Mouse (Mus musculus) layer of hippocampus, adult 9-11 months (tissue): ENCODE results near the gene Myo19.
A peak's percentile ranks its signal among the peaks of the same experiment; 100 is the strongest.
"Not testable (repeated sequence)": the region's sequence is repeated elsewhere in the genome, so short reads cannot be mapped to it uniquely, and the experiment has no call there.

ENCODE experiments used
- DNase-seq: peaks from one replicate; pipeline ENCODE4 v3.0.0; 2022

The Myo19 gene

DNA sequence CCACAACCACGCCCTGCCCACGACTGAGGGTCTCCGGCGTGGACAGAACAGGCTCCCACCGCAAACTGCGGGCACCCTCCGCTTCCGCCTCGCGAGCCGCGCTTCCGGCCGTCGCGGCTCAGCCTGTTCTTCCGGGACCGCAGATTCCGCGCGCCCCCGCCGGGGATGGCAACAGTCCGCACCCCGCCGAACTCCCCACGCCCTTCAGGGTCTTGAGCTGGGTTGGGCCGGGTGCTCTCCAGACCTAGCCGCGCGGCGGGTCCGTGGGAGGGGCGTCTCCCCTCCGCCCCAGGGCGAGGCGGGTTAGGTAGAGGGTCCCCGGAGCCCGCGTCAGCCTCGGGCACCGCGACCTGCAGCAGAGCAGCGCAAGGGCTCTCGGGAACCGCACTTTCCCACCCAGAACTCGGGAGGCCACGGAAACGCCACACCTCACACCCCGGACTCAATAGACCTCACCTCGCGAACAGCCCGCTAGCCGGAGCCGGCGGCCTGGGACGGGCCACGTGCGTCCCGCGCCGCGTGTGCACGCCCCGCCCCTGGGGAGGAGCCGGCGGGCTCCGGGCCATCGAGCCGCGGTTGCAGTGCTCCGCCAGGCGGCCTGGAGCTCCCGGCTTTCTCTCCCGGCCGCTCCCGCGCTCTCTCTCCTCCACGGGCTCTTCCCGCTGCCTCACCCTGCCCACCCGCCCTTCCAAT, at the start of gene Myo19, which contains the start of gene Pigw:
Gene Myo19 (plus strand): TSS at position 377 of the 693 bp plus-strand sequence.
Gene Pigw (minus strand): TSS at position 514 of the 693 bp plus-strand sequence.
- peak; percentile 66 for DNase-seq

DNA sequence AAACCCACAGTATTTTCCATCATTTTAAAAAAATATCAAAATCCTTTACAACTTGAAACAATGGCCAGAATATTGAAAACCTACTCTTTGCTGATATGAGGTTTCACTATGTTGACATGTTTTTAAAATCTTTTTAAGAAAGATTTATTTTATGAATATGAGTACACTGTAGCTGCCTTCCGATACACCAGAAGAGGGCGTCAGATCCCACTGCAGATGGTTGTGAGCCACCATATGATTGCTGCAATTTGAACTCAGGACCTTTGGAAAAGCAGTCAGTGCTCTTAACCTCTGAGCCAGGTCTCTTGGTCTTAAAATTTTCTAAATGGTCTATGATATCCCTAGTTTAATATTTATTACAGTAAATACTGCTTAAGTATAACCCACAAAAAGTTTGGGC, 40.6 kb upstream of the Myo19 start:
- no peak for DNase-seq

DNA sequence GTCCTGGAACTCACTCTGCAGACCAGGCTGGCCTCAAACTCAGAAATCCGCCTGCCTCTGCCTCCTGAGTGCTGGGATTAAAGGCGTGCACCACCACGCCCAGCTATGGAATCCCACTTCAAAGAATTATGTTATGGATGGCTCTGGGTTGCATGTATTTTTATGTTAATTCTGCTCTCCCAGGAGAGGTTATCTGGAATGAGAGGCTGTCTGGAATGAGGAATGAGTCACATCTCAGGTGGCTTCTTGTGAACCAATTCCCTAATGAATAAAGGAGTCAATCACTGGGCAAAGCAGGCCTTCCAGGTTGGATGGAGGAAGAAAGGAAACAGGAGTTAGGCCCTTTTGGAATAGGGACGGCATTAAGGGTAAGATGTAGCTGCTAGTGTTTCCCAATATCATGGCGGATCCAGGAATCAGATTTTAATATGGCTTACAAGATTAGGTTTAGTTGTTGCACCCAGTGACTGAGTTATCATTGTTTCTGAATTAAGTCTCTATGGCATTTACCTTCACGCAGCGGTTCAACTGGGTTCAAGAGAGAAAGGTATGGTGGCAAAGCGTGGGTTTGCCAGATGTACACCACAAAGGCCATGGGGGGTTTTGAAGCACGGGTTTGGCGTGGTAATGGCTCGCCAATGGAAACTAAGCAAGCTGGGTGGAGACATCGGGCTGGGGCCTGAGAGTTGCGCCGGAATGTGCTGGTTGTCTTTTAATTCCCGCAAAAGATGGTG, 33.0 kb upstream of the Myo19 start:
- no peak for DNase-seq

GRCm38 (mm10) chr11:84847475-84848090, 32.4 kb upstream of the Myo19 start:
- DNase-seq = no peak

- no peak for DNase-seq
These were observed 24.7 kb upstream of the Myo19 start for GRCm38 (mm10) chr11:84855285-84855684.

GRCm38 (mm10) chr11:84865268-84865667, 14.7 kb upstream of the Myo19 start:
- no peak for DNase-seq

GRCm38 (mm10) chr11:84867586-84867985, 12.4 kb upstream of the Myo19 start:
- DNase-seq = no peak

- DNase-seq = no peak
These were observed 11.1 kb upstream of the Myo19 start for GRCm38 (mm10) chr11:84868786-84869259.

DNA sequence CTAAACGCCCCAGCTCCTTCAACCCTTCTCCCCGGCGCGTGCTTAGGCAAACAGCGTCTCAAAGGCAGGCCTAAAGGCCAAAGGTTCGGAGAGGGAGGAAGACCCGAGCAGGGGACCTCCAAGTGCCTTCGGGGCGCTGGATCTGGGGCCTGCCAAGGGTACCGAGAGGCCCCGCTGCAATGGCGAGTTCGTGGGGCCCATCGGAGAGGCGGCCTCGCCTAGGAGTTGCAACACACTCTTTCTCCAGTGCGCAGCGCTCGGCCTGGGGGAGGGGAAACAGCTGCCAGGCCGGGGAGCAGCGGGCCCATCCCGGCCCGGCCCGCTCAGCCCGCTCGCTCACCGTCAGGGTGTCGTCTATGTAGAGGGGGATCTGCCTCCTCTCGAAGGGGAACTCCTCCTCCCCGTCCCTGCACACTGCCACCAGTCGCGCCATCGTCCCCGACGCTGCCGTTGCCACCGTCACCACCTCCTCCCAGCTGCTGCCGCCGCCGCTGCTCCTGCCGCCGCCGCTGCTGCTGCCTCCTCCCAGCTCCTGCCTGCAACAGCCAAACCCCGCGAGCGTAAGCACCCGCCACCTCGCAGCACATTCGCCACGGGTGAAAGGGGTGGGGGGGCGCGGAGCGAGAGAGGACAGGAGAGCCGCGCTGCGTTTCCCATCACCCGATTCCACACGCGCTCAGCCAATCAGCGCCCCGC, 10.3 kb upstream of the Myo19 start:
- peak; percentile 96 for DNase-seq

DNA sequence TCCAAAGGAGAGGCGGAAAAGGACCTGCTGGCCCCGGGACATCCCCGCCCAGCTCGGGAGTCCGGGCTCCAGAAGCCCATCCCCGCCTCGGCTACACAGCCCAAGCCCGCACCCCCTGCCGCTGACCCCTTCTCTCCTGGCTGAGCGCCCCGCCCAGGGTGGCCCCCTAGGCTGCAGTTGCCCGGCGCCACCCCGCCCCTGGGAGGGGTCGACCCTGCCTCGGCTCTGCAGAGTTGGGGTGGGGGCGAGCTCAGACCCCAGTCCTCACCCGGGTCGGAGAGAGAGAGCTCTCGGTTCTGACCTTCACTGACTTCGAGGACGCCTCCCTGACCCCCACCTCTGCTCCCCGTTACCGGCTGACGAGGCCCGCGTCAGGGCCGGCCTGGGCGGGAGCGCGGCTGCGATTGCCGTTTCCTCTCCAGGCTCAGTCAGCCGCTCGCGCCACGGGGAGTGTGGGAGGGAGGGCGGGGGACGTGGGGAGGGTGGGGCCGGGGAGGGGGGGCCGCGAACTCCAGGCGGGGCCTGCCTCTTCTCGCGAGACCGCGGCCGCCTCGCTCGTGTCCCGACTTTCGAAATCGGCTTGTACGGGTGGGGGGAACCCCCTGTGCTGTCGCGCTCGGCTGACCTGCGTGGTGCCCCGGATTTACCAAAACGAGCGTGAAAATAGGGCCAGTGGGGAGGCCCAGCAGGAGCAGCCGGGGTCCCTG, 9.5 kb upstream of the Myo19 start, which contains the start of gene Ggnbp2:
Gene Ggnbp2 (minus strand): TSS at position 481 of the 707 bp plus-strand sequence.
- peak; percentile 92 for DNase-seq

GRCm38 (mm10) chr11:84871046-84871445, 8.9 kb upstream of the Myo19 start:
- no peak for DNase-seq

- no peak for DNase-seq
These were observed 8.3 kb upstream of the Myo19 start for GRCm38 (mm10) chr11:84871548-84872069.

DNA sequence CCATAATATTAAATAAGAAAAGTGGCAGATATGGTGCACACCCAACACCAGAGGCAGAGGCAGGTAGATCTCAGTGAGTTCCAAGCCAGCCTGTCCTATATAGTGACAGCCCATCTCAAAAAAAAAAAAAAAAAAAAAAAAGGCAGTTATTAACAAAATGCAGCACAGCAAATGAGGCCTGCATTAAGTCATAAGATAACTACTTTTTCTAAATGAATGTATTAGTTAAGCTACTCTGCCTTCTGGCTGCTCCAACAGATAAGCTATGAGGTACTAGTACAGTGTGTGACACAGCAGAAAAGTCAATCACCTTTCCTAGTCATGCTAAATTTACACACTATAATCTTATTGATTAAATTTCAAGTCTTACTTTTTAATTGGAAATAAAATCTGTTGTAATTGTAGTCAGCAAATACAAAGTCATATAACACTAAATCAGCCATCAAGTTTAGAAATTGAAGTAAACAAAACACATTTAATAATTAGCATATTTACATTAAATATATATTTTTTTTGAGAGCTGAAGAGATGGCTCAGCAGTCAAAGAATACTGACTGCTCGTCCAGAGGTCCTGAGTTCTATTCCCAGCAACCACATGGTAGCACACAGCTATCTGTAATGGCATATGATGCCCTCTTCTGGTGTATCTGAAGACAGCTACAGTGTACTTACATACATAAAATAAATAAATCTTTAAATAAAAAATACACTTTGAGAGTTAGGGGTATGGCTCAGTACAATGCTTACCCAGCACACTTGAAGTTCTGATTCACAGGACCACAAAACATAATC, 6.7 kb upstream of the Myo19 start:
- DNase-seq = no peak

GRCm38 (mm10) chr11:84876020-84876419, 3.9 kb upstream of the Myo19 start:
- DNase-seq = not testable (repeated sequence)

- no peak for DNase-seq
These were observed 759 bp upstream of the Myo19 start for GRCm38 (mm10) chr11:84879007-84879771.

GRCm38 (mm10) chr11:84880465-84880961, 565 bp downstream of the Myo19 start:
- DNase-seq = no peak

DNA sequence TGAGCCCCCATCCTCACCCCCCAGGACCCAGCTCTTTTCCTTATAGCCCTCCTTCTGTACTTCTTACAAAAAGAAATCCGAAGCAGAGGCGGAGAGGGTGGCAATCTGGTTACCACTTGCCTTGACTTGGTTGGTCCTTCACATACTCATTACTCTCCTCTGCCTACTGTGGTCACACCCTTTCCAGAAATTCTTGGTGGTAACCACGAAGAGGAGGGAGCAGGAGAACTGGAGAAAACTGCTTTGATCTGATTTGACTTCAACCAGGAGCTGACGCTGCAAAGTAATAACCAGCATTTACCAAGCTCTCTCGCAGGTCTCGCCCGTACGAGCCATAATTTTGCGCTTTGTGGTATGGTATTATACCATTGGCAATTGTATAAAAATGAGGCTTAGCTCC, 1.0 kb downstream of the Myo19 start:
- DNase-seq = no peak

- no peak for DNase-seq
These were observed 2.4 kb downstream of the Myo19 start for GRCm38 (mm10) chr11:84882346-84882745.

- no peak for DNase-seq
These were observed 5.3 kb downstream of the Myo19 start for GRCm38 (mm10) chr11:84885238-84885637.

DNA sequence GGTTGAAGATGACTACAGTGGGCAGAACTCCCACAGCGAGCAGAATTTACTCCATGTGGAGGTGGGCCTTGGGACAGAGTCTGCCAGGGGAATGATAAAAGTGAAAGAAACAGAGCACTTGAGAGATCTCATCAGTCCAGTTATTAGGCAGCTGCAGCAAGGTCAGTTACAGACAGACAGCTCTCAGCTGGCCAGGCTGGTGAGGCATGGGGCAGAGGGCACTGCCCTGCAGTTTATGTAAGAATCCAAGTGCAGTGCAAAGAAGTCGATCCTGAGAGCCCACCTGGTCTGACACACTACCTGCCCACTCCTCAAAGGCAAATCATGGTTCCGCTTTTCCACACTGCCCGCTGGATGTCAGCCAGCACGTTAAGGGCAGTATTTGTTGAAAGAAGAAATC, 6.3 kb downstream of the Myo19 start:
- DNase-seq = no peak
